Mouse (Mus musculus) lung, adult 2 months (tissue): Measurements from ENCODE around the gene Pip5k1b.

ENCODE experiments used
- CTCF ChIP-seq: fragments of 200-500 bp; IDR thresholded peaks from 2 replicates; pipeline ENCODE4 v1.5.1; 2011; ENCODE audit warnings: mild to moderate bottlenecking, low read length, control low read depth; ENCODE audit not compliant: insufficient read depth
- POLR2A ChIP-seq: fragments of 200-500 bp; IDR thresholded peaks from 2 replicates; pipeline ENCODE4 v1.6.1; 2011; ENCODE audit warnings: low read depth, mild to moderate bottlenecking, control low read depth, low read length, borderline replicate concordance; ENCODE audit errors: extremely low read depth

GRCm38 (mm10) chr19:24426759-24427181 lies 128.9 kb downstream of the Pip5k1b start:
- TF ChIP-seq CTCF: no peak
- TF ChIP-seq POLR2A: no peak
